Mouse (Mus musculus) frontal cortex, postnatal 10 days (tissue): ENCODE results near the gene Scap.
"Not testable (repeated sequence)": the region's sequence is repeated elsewhere in the genome, so short reads cannot be mapped to it uniquely, and the experiment has no call there.

Experiments used
- DNase-seq, 2 experiments: peaks; one replicate each; pipeline ENCODE4 v3.0.0; 2022; ENCODE audit warnings: low spot score in 2 of 2, mixed read lengths in 1 of 2

The Scap gene

GRCm38 (mm10) chr9:110384369-110384929 is 51.4 kb downstream of the Scap start:
- no peak for DNase-seq

- no peak for DNase-seq
These were observed 54.9 kb downstream of the Scap start for GRCm38 (mm10) chr9:110388011-110388410.

- DNase-seq = no peak
These were observed 57.8 kb downstream of the Scap start for GRCm38 (mm10) chr9:110390843-110391242.

- DNase-seq = no peak
These were observed 60.2 kb downstream of the Scap start for GRCm38 (mm10) chr9:110393295-110393694.

- no peak for DNase-seq
These were observed 67.6 kb downstream of the Scap start for GRCm38 (mm10) chr9:110400650-110401049.

GRCm38 (mm10) chr9:110402731-110403130 is 69.6 kb downstream of the Scap start:
- DNase-seq = no peak

- DNase-seq = not testable (repeated sequence)
These were observed 70.2 kb downstream of the Scap start for GRCm38 (mm10) chr9:110403240-110403639.

- DNase-seq = no peak
These were observed 74.4 kb downstream of the Scap start for GRCm38 (mm10) chr9:110407311-110408098.

- DNase-seq = peak; percentile 91 to 92
These were observed 75.1 kb downstream of the Scap start, which contains the start of gene Ptpn23 for GRCm38 (mm10) chr9:110408099-110408773. Gene Ptpn23, minus strand, starts transcription at chr9:110408213.

GRCm38 (mm10) chr9:110410908-110411887 is 78.1 kb downstream of the Scap start:
- DNase-seq = peak; percentile 65 to 71

GRCm38 (mm10) chr9:110412926-110413325 is 79.8 kb downstream of the Scap start:
- no peak for DNase-seq

GRCm38 (mm10) chr9:110413785-110414184 is 80.7 kb downstream of the Scap start:
- no peak for DNase-seq

- DNase-seq = no peak
These were observed 86.5 kb downstream of the Scap start, which contains the start of gene Ngp for GRCm38 (mm10) chr9:110419511-110420112. Gene Ngp, plus strand, starts transcription at chr9:110419747.

GRCm38 (mm10) chr9:110431241-110431640 is 98.2 kb downstream of the Scap start:
- DNase-seq = no peak

GRCm38 (mm10) chr9:110433045-110433444 is 100.0 kb downstream of the Scap start:
- DNase-seq = no peak
